Mouse (Mus musculus): ENCODE data around the gene Gm20388. TPM values are rescaled to one million over a fixed set of nuclear protein-coding genes. Genes with fewer than 3 reads are reported as not detected.

The Gm20388 gene
- polyA plus RNA-seq, 1 experiment from 2014 or later, result 3.6 TPM

DNA sequence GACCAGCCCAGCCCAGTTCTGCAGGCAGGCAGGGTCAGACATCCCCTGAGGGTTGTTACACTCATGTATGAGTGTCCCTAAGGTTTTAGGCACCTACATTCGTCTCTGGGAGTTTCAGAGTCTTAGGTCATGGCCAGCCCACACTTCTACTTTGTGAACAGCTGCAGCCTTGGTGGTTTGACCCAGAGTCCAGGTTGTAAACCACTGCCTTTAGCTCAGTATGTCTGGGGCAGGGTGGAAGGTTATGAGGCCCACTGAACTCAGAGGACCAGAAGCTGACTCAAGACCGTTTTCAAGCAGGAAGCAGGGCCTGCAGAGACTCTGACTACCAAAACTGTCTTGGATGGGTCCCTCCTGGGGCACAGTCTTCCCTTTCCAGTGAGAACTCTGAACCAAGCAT lies 829.9 kb downstream of the Gm20388 start:
- WGBS, result 72% methylated on average over 2 of the region's 2 CpGs
- Histone ChIP-seq H3K27ac (replicated peaks) (no peak overlapping the region), H3K27me3 (replicated peaks; ENCODE audit: low read depth, poor library complexity, severe bottlenecking) (peaks cover 70% of the 10 kb centered on the region), H3K4me3 (no peak overlapping the region), H3K36me3 (replicated peaks) (no peaks in the 10 kb centered on the region), H3K4me1 (peaks cover 33% of the 10 kb centered on the region), H3K9me3 (no peaks in the 10 kb centered on the region)
- no peak for DNase-seq (ENCODE audit: low spot score)

DNA sequence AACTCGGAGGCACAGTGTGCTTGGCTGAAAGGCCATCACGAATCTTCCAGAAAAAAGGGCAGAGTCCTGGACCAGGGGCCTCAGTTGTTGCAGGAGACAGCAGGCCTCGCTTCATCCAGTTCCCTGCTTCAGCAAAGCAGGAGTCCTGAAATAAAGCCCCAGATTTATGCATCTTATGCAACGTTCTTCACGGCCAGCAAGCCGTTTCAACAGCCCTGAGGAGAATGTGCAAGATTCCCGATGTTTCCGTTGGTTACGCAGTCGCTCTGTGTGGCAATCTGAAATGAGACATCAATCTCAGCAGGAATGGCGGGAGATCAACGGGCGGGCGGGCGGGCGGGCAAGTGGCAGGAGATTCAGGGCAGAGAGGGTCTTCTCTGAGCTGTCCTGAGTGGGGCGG lies 830.4 kb downstream of the Gm20388 start:
- H3K9me3 ChIP-seq, result no peaks in the 10 kb centered on the region
- no peak overlapping the region for H3K27ac ChIP-seq (replicated peaks)
- H3K36me3 ChIP-seq (replicated peaks), result no peaks in the 10 kb centered on the region
- H3K27me3 ChIP-seq (replicated peaks; ENCODE audit: low read depth, poor library complexity, severe bottlenecking), result peaks cover 66% of the 10 kb centered on the region
- no peak overlapping the region for H3K4me3 ChIP-seq
- H3K4me1 ChIP-seq, result peaks cover 32% of the 10 kb centered on the region
- DNase-seq (ENCODE audit: low spot score), result no peak
- WGBS, result 89% methylated on average over 17 of the region's 17 CpGs

DNA sequence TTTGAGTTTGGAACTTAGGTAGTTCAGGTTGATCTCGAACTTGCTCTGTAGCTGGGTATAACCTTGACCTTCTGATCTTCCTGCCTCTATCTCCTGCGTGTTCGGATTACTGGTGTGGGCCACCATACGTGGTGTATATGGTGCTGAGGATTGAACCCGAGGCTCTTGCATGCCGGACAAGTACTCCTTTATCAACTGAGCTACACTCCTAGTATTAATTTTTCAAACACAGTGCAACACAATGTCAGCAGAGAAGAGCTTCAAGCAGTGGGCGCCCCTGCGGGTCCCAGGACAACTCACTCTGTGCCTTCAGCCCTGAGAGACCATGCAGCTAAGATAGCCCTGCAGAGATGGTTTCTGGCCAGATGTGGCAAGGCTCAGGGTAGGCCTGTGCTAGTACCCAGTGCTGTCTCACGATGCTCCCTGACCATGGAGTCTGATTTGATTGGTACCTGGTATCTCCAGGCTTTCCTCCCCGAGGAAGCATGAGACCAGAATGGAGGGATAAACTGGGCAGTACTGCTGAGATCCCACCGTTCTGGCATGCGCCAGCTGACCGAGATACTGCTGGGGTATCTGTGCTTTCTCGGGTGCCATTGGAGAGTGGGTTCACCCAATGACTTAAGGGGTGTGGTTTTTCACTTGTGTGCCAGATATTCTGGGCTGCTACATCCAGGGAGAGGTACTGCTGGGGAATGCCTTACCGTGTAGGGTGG lies 831.3 kb downstream of the Gm20388 start:
- no peaks in the 10 kb centered on the region for H3K36me3 ChIP-seq (replicated peaks)
- WGBS, result 90% methylated on average over 15 of the region's 15 CpGs
- no peaks in the 10 kb centered on the region for H3K9me3 ChIP-seq
- DNase-seq (ENCODE audit: low spot score), result no peak
- no peak overlapping the region for H3K27ac ChIP-seq (replicated peaks)
- peaks cover 57% of the 10 kb centered on the region for H3K27me3 ChIP-seq (replicated peaks; ENCODE audit: low read depth, poor library complexity, severe bottlenecking)
- no peak overlapping the region for H3K4me3 ChIP-seq
- peaks cover 24% of the 10 kb centered on the region for H3K4me1 ChIP-seq

DNA sequence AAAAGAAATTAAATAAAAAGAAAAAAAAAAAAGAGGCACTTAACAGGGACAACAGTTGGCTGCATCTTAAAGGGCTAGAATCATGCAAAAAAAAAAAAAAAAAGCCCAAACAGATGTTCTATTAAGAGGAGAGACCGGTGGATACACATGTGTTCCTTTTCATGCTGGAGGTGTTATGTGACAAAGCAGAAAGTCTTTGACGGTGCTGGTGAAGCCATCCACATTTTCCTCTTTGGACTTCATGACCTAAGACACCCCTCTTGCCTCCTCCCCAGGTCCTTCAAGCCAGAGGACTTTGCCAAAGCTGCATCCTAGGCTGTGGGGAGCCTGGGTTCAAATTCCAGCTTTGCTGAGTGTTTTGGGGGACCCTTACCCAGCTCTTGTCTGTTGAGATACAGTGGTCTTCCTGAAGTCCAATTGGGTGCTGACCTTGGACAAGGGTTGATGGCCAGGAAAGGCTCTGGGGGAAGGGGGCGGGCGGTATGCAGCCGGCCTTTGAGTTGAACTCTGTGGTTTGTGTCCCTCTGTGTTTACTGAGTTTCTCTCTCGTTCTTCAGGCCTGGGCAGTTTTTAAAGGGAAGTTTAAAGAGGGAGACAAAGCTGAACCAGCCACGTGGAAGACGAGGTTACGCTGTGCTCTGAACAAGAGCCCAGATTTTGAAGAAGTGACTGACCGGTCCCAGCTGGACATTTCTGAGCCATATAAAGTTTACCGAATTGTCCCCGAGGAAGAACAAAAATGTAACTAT lies 832.7 kb downstream of the Gm20388 start:
- WGBS, result 71% methylated on average over 12 of the region's 12 CpGs
- Histone ChIP-seq H3K36me3 (replicated peaks) (no peaks in the 10 kb centered on the region), H3K9me3 (no peaks in the 10 kb centered on the region), H3K27me3 (replicated peaks; ENCODE audit: low read depth, poor library complexity, severe bottlenecking) (peaks cover 47% of the 10 kb centered on the region), H3K4me3 (no peak overlapping the region), H3K4me1 (peaks cover 24% of the 10 kb centered on the region), H3K27ac (replicated peaks) (no peak overlapping the region)
- DNase-seq (ENCODE audit: low spot score), result no peak

DNA sequence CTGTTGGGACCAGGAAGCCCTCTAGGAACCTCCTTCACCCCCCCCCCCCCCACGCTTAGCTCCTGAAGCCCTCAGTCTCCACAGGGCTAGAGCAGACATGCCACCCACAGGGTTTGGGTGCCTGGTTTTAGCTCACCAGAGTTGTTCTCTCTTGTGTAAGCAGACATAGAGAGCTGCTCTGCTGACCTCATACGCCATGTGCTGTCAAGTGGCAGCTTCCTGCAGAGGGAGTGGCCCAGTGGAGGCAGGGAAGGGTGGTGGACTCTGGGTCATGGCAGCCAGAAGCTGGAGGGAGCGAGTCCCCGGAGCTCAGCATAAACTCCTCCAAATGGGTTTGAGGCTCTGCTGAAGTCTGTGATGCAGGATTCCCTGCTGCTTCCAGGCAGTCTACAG lies 833.3 kb downstream of the Gm20388 start:
- peak overlapping the region; percentile 11 for H3K27ac ChIP-seq (replicated peaks)
- DNase-seq (ENCODE audit: low spot score), result no peak
- no peak overlapping the region for H3K4me3 ChIP-seq
- no peaks in the 10 kb centered on the region for H3K9me3 ChIP-seq
- peaks cover 24% of the 10 kb centered on the region for H3K4me1 ChIP-seq
- 62% methylated on average over 4 of the region's 4 CpGs for WGBS
- H3K27me3 ChIP-seq (replicated peaks; ENCODE audit: low read depth, poor library complexity, severe bottlenecking), result peaks cover 42% of the 10 kb centered on the region
- H3K36me3 ChIP-seq (replicated peaks), result no peaks in the 10 kb centered on the region

DNA sequence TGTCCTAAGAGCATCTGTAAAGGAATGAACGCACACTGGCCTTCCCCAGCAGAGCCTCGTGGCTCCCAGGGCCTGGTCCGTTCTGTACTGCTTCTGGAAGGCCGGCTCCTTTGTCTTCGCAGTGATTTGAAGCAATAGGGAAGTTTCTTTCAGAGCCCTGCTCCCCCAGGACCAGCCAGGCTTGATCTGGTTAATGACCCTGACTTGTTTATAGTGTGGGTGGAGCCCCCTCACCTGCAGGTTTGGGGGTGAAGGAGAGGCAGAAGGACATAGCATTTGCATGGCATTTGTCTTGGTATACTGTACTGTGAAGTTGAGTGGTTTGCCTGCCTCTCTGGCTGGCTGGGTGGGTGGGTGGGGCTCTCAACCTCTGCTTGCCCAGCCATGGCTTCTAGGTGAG lies 833.8 kb downstream of the Gm20388 start:
- no peaks in the 10 kb centered on the region for H3K36me3 ChIP-seq (replicated peaks)
- WGBS, result 79% methylated on average over 5 of the region's 5 CpGs

DNA sequence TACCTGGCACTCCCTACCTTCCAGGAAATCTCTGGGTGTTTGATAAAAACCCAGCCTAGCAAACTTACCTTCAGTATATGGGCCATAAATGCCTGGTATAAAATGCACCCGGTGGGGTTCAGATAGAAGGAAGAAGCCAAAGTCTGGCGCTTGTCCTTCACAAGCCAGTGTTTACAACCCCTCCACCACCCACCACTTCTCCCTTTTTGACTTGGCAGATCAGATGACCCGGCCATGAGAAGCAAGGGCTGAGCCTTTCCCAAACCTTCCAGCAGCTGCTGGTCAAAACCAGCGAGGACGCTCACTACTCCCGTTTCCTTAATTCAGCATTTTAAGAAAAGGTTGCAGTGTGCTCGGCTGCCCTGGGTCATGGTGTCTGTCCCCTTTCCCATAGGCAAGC lies 834.6 kb downstream of the Gm20388 start:
- peaks cover 31% of the 10 kb centered on the region for H3K27me3 ChIP-seq (replicated peaks; ENCODE audit: low read depth, poor library complexity, severe bottlenecking)
- H3K9me3 ChIP-seq, result no peaks in the 10 kb centered on the region
- H3K36me3 ChIP-seq (replicated peaks), result no peaks in the 10 kb centered on the region
- H3K4me1 ChIP-seq, result peaks cover 24% of the 10 kb centered on the region
- H3K4me3 ChIP-seq, result no peak overlapping the region
- DNase-seq (ENCODE audit: low spot score), result no peak
- no peak overlapping the region for H3K27ac ChIP-seq (replicated peaks)
- 75% methylated on average over 7 of the region's 7 CpGs for WGBS

More for the DNA sequence above, 833.8 kb downstream of the Gm20388 start:
- peaks cover 36% of the 10 kb centered on the region for H3K27me3 ChIP-seq (replicated peaks; ENCODE audit: low read depth, poor library complexity, severe bottlenecking)
- no peak overlapping the region for H3K4me3 ChIP-seq
- peak overlapping the region; percentile 11; the same call in 1 of the 2 replicates for H3K27ac ChIP-seq (replicated peaks)
- H3K4me1 ChIP-seq, result peaks cover 24% of the 10 kb centered on the region
- no peak for DNase-seq (ENCODE audit: low spot score)
- no peaks in the 10 kb centered on the region for H3K9me3 ChIP-seq

DNA sequence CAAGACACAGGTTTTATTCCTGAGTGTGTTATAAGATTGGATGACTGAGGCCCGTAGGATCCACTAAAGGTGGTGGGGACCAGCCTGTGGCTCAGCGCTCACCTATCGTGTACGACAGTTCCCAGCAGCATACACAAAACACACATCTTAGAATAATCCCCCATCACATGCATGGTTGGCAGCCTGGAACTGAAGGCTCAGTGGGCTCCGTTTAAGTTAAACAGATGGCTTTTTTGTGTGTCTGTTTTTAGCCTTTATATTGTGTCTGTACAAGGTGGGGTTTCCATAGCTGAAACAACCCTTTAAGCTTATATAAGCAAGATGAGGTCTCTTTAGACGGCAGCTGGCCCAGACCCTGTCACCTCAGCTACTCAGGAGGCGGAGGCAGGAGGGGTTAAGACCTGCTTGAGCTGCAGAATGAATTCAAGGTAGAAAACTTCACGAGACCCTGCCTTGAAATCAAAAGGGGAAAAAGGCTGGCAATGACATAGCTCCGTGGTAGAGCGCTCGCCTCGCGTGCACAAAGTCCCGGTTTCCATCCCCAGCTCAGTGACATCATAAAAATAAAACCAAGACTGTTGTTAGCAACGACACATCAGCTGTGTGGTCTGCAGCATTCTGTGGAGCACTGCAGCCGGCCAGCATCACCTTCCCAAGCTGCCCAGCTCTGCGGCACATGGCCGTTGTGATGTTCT lies 835.5 kb downstream of the Gm20388 start:
- peaks cover 31% of the 10 kb centered on the region for H3K27me3 ChIP-seq (replicated peaks; ENCODE audit: low read depth, poor library complexity, severe bottlenecking)
- DNase-seq (ENCODE audit: low spot score), result no peak
- H3K36me3 ChIP-seq (replicated peaks), result no peaks in the 10 kb centered on the region
- H3K9me3 ChIP-seq, result no peaks in the 10 kb centered on the region
- H3K27ac ChIP-seq (replicated peaks), result no peak overlapping the region
- WGBS, result 75% methylated on average over 18 of the region's 18 CpGs
- no peak overlapping the region for H3K4me3 ChIP-seq
- H3K4me1 ChIP-seq, result peaks cover 32% of the 10 kb centered on the region

DNA sequence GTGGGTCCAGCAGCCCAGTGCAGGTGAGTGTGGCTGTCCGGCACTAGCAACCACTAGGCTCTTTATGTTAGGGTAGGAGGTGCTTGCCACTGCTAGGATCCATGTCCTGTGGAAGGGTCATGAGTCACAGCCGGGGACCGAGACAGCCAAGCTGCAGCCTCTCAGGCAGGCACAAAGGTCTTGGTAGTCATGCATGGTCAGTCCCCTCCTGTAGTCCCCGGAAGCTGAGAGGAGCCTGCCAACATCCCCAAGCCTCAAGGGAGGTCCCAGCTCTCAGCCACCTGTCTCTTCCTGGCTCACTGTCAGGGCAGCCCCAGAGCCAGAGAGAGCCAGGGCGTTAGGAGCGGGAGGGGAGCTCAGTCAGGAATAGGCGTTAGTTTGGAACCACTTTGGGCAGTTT lies 836.6 kb downstream of the Gm20388 start:
- DNase-seq (ENCODE audit: low spot score), result no peak
- H3K4me1 ChIP-seq, result peaks cover 43% of the 10 kb centered on the region
- H3K36me3 ChIP-seq (replicated peaks), result no peaks in the 10 kb centered on the region
- H3K27ac ChIP-seq (replicated peaks), result no peak overlapping the region
- H3K4me3 ChIP-seq, result no peak overlapping the region
- H3K9me3 ChIP-seq, result no peaks in the 10 kb centered on the region
- 83% methylated on average over 7 of the region's 7 CpGs for WGBS
- H3K27me3 ChIP-seq (replicated peaks; ENCODE audit: low read depth, poor library complexity, severe bottlenecking), result peaks cover 31% of the 10 kb centered on the region

DNA sequence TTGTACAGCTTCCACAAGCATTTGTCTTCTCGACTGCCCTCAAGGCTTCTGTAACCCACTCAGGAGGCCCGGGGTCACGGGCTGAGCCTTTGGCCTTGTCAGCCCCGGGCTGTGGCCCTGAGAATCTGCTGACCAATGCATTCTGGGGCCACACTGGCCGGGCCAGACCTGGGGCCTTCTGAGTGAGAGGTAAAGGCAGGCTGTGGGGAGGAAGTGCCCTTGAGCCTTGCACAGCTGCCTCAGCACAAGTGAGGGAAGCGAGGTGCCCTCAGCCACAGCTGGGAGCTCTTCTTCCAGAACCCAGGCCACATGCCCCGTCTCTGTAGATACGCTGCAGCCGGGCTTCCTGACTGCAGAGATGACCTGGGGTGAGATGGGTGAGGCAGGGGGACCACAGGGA lies 840.0 kb downstream of the Gm20388 start:
- Histone ChIP-seq H3K27ac (replicated peaks) (no peak overlapping the region; the same call in 1 of the 2 replicates), H3K36me3 (replicated peaks) (no peaks in the 10 kb centered on the region), H3K9me3 (no peaks in the 10 kb centered on the region), H3K27me3 (replicated peaks; ENCODE audit: low read depth, poor library complexity, severe bottlenecking) (peaks cover 32% of the 10 kb centered on the region), H3K4me1 (peaks cover 51% of the 10 kb centered on the region), H3K4me3 (no peak overlapping the region)
- WGBS, result 75% methylated on average over 9 of the region's 9 CpGs
- DNase-seq (ENCODE audit: low spot score), result no peak

DNA sequence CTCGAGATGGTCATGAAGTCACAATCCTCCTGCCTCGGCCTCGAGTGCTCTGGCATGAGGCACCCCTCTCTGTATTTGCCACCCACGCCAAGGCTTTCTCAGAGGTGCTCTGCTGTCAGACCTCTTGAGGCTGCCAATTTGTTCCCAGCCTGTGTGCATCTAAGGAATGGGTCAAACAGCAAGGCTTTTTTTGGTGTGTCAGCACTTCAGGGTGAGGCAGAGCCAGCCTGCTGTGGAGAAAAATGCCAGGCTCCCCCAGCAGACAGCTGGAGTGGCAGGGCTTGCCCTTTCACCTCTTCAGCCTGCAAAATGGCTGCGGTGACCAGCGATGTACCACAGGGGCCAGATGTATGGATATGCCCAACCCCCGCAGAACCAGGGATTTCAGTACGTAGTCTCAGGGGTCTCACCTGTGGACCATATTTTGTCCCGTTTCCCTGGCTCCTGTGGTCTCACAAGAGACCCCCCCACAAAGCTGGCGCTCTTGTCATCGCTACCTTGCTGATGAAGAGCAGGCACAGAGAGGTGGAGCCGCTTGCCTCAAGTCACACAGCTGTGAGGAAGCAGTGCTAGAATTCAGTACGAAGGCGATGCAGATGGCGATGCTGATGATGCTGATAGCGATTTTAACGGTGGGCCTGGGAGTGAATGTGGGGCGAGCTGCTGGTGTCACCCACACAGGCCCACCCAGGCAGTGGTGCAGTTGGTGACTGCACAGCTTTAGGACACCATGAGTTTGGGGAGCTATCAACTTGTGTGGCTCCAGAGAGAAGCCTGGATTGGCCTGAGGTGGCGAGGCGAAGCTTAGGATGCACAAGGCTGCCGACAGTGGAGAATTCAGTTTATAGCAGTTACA lies 840.8 kb downstream of the Gm20388 start:
- Histone ChIP-seq H3K27me3 (replicated peaks; ENCODE audit: low read depth, poor library complexity, severe bottlenecking) (peaks cover 38% of the 10 kb centered on the region), H3K9me3 (no peaks in the 10 kb centered on the region), H3K4me3 (0 out of 2 replicates have a peak overlapping the region, but pooled peaks have one; percentile 16), H3K4me1 (peaks cover 56% of the 10 kb centered on the region), H3K27ac (replicated peaks) (peak overlapping the region; percentile 69), H3K36me3 (replicated peaks) (no peaks in the 10 kb centered on the region)
- DNase-seq (ENCODE audit: low spot score), result no peak
- 72% methylated on average over 21 of the region's 21 CpGs for WGBS

DNA sequence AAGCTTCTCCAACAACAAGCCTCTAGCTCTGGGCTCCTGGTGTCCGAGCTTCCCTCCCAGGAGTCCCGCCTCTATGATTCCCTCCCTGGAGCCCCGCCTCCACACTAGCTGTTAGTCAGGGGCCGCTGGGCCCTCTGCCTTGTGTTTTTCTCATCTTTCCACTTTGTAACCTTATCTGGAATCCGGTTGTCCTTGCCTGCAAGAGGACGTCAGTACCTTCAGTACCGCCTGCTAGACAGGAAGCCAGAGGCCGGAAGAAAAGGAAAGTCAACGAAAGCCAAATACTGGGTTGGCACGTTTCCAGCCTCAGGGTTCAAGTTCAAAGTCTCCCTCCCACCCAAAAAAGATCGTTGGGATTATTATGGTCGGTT lies 841.4 kb downstream of the Gm20388 start:
- peaks cover 38% of the 10 kb centered on the region for H3K27me3 ChIP-seq (replicated peaks; ENCODE audit: low read depth, poor library complexity, severe bottlenecking)
- no peaks in the 10 kb centered on the region for H3K36me3 ChIP-seq (replicated peaks)
- H3K4me3 ChIP-seq, result 0 out of 2 replicates have a peak overlapping the region, but pooled peaks have one; percentile 16
- H3K9me3 ChIP-seq, result no peaks in the 10 kb centered on the region
- peak overlapping the region; percentile 69 for H3K27ac ChIP-seq (replicated peaks)
- 15% methylated on average over 12 of the region's 12 CpGs for WGBS
- peaks cover 56% of the 10 kb centered on the region for H3K4me1 ChIP-seq
- DNase-seq (ENCODE audit: low spot score), result peak; percentile 63

Measured in embryonic facial prominence, embryonic 10.5 days (tissue).